Mouse (Mus musculus): Measurements from ENCODE around the gene Cd101.

DNA sequence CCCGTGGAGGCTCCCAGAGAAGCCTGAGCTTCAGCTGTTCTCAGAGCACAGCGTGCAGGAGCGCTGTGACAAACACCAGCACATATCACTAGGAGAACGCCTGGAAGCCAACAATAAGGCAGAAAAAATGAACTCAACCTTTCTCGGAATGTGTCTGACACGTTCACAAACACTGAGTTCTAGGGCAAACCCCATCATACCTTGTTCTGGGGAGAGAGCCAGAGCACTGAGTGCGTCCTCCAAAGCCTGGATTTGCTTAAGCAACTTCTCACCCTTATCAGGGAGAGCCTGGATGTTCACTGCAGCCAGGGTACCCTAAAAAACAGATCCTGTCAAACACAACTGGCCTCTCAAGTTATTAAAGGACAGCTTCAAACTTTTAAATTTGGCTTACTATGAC lies 67.9 kb downstream of the Cd101 start:
- TF ChIP-seq CTCF (conservative IDR thresholded peaks at IDR 0.05; ENCODE audit: low read length), result no peak
- no peak for TF ChIP-seq POU5F1 (IDR thresholded peaks at IDR 0.05; ENCODE audit: borderline replicate concordance, low read length)

All from E14TG2a.4 (cell line).